Mouse (Mus musculus): Measurements from ENCODE around the gene Ubxn10.

GRCm38 (mm10) chr4:138724354-138725126, 12.4 kb downstream of the Ubxn10 start, which contains the start of gene Pla2g2c:
- TF ChIP-seq CTCF (IDR thresholded peaks at IDR 0.05; ENCODE audit: low read depth, low read length) (no peak), POLR2A (IDR thresholded peaks at IDR 0.05; ENCODE audit: borderline replicate concordance, low read depth, low read length) (no peak)
